In genomic region chr2:24520576-24521272, GRCm38 (mm10) we compare ENCODE assay signal across 11 mouse cellular contexts. TPM values are rescaled to one million over a fixed set of nuclear protein-coding genes. Genes with fewer than 3 reads are reported as not detected.
DNase-seq lines count a peak whose midpoint lies in the region; ATAC-seq and TF ChIP-seq lines count a peak whose summit lies in the region.
"Had no signal": no experiment of that assay in that cellular context is flagged by ENCODE, and none has a peak within 500 bp of the region (broad histone marks: within the 10 kb centered on the region; RNA-seq: fewer than 3 reads in every experiment).

No protein-coding gene starts in this region.

- peak overlapping the region; percentile 64; the same call in 1 of the 2 replicates for H3K9ac ChIP-seq in midbrain, embryonic 13.5 days (replicated peaks)

- DNase-seq in embryo, embryonic 11 days = peak; percentile 32
- no peak for DNase-seq in embryo, embryonic 10 days (ENCODE audit: low spot score)
- DNase-seq in kidney, adult 2 months = peak; percentile 90
- DNase-seq in gastrocnemius, postnatal 4 days (ENCODE audit: low spot score in 2 of 2) = no peak
- DNase-seq in right cerebral cortex, adult 18-20 months = no peak
- DNase-seq: gastrocnemius, postnatal 10 days had no signal

- H3K4me3 ChIP-seq in embryonic fibroblast, embryonic 13.5 days (ENCODE audit: insufficient read depth, low read length) = 0 out of 2 replicates have a peak overlapping the region, but pooled peaks have one; percentile 41
- H3K4me3 ChIP-seq in kidney, adult 2 months (ENCODE audit: insufficient read depth, low read depth, low read length) = no peak overlapping the region
- peak overlapping the region; percentile 44 for H3K4me3 ChIP-seq in midbrain, embryonic 13.5 days (replicated peaks)
- H3K4me3 ChIP-seq: megakaryocyte, embryonic 14.5 days had no signal

- H3K27me3 ChIP-seq in kidney, adult 2 months (replicated peaks; ENCODE audit: control insufficient read depth, insufficient read depth, low read length) = no peaks in the 10 kb centered on the region
- H3K27me3 ChIP-seq in midbrain, embryonic 13.5 days = 0 out of 2 replicates have a peak, but pooled peaks cover 7% of the 10 kb centered on the region

- no peak; the same call in 1 of the 2 replicates for TF ChIP-seq POLR2A in embryonic fibroblast, embryonic 13.5 days (IDR thresholded peaks at IDR 0.05; ENCODE audit: low read depth, low read length)
- TF ChIP-seq POLR2A in kidney, adult 2 months (IDR thresholded peaks at IDR 0.05; ENCODE audit: low read depth, low read length) = no peak

- peak; percentile 63 for ATAC-seq in midbrain, embryonic 13.5 days
- ATAC-seq in megakaryocyte-erythroid progenitor cell, adult 5-6 weeks (replicated peaks; ENCODE audit: low FRiP score, low TSS enrichment, poor library complexity, severe bottlenecking) = no peak

- H3K36me3 ChIP-seq in kidney, adult 2 months (ENCODE audit: control insufficient read depth, insufficient read depth, low read length) = no peaks in the 10 kb centered on the region
- no peaks in the 10 kb centered on the region for H3K36me3 ChIP-seq in midbrain, embryonic 13.5 days

- no peak overlapping the region; the same call in 1 of the 2 replicates for H3K27ac ChIP-seq in embryonic fibroblast, embryonic 13.5 days (ENCODE audit: insufficient read depth, low read length)
- H3K27ac ChIP-seq in kidney, adult 2 months (ENCODE audit: insufficient read depth, low read depth, low read length) = peak overlapping the region; percentile 58; the same call in 1 of the 2 replicates
- no peak overlapping the region for H3K27ac ChIP-seq in midbrain, embryonic 13.5 days

- H3K4me2 ChIP-seq in midbrain, embryonic 13.5 days (replicated peaks) = peak overlapping the region; percentile 66

- WGBS in kidney, adult 2 months = 42% methylated on average over 9 of the region's 9 CpGs
- WGBS in midbrain, embryonic 13.5 days = 32% methylated on average over 9 of the region's 9 CpGs

- H3K9me3 ChIP-seq in midbrain, embryonic 13.5 days = no peaks in the 10 kb centered on the region

- H3K4me1 ChIP-seq in embryonic fibroblast, embryonic 13.5 days (ENCODE audit: control insufficient read depth, insufficient read depth, low read length) = peaks cover 4% of the 10 kb centered on the region; the same call in 1 of the 2 replicates
- H3K4me1 ChIP-seq in kidney, adult 2 months (ENCODE audit: control insufficient read depth, insufficient read depth, low read length) = peaks cover 8% of the 10 kb centered on the region
- H3K4me1 ChIP-seq in midbrain, embryonic 13.5 days (replicated peaks) = peaks cover 9% of the 10 kb centered on the region; the same call in 1 of the 2 replicates
- H3K4me1 ChIP-seq: megakaryocyte, embryonic 14.5 days had no signal

- TF ChIP-seq CTCF in embryonic fibroblast, embryonic 13.5 days (IDR thresholded peaks at IDR 0.05; ENCODE audit: borderline replicate concordance, insufficient read depth, low read length) = no peak
- TF ChIP-seq CTCF in kidney, adult 2 months (conservative IDR thresholded peaks at IDR 0.05; ENCODE audit: insufficient read depth, insufficient read length, low read depth, low read length) = no peak

RNA-seq across cellular contexts. Expression of gene Pax8, which starts 45.3 kb away (rescaled TPM):
- polyA plus RNA-seq in embryonic fibroblast, embryonic 13.5 days (2011; ENCODE audit: insufficient read length, low read depth, missing spikeins) = 0.79 and 0.92 TPM in 2 replicates
- polyA plus RNA-seq in kidney, adult 2 months (2012; rRNA removed) = 74.3 and 77.6 TPM in 2 replicates
- 5.3 and 5.9 TPM in 2 replicates for polyA plus RNA-seq in midbrain, embryonic 13.5 days (2015; fragmentation: Nextera tagmentation; extraction: Ambion mirVana)
- total RNA-seq in gastrocnemius, postnatal 4 days (2021) = not detected
- total RNA-seq in megakaryocyte-erythroid progenitor cell, adult 5-6 weeks (2014; fragmentation: Nextera tagmentation) = not detected in 2 replicates
- total RNA-seq in megakaryocyte-erythroid progenitor cell, adult 5-6 weeks (2017) = not detected in 2 replicates
- total RNA-seq: adrenal gland, adult 18-20 months; gastrocnemius, postnatal 10 days had no signal

Comparison
In these comparisons a context has a peak if more than half of its experiments do, and no peak if none do; other contexts are left out.
1. DNase-seq: peak in embryo, embryonic 11 days (single experiment) and kidney, adult 2 months (single experiment); none in embryo, embryonic 10 days (single experiment), gastrocnemius, postnatal 4 days (0 of 2) and right cerebral cortex, adult 18-20 months (single experiment).
2. RNA of gene Pax8, which starts 45.3 kb away (polyA plus RNA-seq): 74.3 to 77.6 TPM in kidney, adult 2 months; 5.3 to 5.9 TPM in midbrain, embryonic 13.5 days and 0.79 to 0.92 TPM in embryonic fibroblast, embryonic 13.5 days; every median in the first group is over 10 times any median in the second.